Mouse (Mus musculus) brown adipose tissue, adult 24 weeks (tissue): ENCODE data around the gene Rtn3. TPM values are rescaled to one million over a fixed set of nuclear protein-coding genes. Genes with fewer than 3 reads are reported as not detected.
"Not testable (repeated sequence)": the region's sequence is repeated elsewhere in the genome, so short reads cannot be mapped to it uniquely, and the experiment has no call there.

Experiments used
- H3K27ac ChIP-seq: fragments of 200-500 bp; replicated peaks from 2 replicates; pipeline ENCODE4 v1.5.1; 2012; ENCODE audit warnings: low read depth, mild to moderate bottlenecking, low read length
- H3K4me1 ChIP-seq: fragments of 200-500 bp; 2 replicates; pipeline ENCODE4 v1.6.1; 2012; ENCODE audit warnings: low read length, mixed read lengths; ENCODE audit not compliant: control insufficient read depth, insufficient read depth, insufficient read length
- H3K4me3 ChIP-seq: fragments of 200-500 bp; 2 replicates; pipeline ENCODE4 v1.5.1; 2012; ENCODE audit warnings: low read depth, mild to moderate bottlenecking, low read length, moderate library complexity; ENCODE audit not compliant: insufficient read depth
- polyA plus RNA-seq: library from polyadenylated mRNA; stranded (reverse); fragments of >200 nt; gene quantifications from 2 replicates; pipeline ENCODE4 v1.2.4, GENCODE M21; 2012; ENCODE audit not compliant: missing spikeins, insufficient read depth, insufficient read length

The Rtn3 gene
- polyA plus RNA-seq, 1 experiment = 218 TPM

DNA sequence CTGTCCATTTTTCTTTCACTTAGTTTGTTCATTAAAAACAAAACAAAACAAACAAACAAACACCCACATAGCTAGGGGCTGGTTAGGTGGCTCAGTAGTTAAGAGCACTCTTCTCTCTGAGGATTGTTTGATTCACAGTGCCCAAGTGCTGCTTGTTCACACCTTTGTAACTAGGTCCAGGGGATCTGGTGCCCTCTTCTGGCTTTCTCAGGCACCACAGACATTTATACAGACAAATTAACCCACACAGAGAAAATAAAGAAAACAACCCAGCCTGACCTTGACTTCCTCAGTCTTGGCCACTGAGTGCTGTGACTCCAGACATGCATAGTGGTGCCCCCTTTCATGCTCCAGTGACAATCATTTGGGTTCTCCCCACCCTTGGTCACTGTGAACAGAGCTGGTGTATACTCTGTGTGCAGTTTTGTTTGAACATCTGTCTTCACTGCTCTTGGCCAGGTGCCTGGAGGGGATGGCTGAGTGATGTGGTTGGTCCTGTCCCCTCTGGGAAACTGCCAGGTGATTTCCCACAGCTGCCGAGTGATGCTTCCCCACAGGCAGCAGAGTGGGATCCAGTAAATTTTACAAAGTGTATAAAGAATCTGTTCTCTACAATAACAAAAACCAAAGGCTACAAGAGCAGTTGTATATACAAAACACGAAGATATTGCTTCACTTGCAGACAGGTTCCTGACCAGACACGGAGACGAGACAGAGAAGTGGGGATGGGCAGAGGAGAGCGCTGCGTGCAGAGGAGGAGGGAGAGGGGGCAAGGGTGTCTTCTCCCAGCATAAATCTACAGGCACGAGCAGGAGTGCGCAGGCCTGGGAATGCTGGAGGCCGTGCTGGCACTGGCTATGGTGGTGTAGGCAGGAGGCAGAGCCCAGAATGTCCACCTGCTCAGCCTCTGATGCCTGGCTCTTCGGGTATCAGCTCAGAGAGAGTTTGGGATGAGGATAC is 85.9 kb downstream of the Rtn3 start:
- not testable (repeated sequence) for H3K4me3 ChIP-seq, H3K4me1 ChIP-seq, H3K27ac ChIP-seq

DNA sequence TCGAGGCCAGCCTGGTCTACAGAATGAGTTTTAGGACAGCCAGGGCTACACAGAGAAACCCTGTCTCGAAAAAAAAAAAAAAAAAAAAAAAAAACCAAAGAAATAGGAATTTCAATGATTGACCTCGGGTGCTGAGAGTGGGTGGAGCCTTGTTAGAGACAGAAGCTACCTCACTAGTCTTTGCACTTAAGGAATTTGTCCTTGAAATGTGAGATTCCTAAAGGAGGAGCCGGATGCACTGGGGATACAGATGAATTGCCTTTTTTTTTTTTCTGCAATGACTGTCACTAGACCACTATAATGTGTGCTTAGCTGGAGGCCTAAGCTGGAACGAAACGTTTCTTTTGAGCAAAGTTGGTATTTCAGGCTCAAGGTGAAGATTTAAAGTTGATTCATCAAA is 94.6 kb downstream of the Rtn3 start:
- no peaks in the 10 kb centered on the region for H3K4me1 ChIP-seq
- no peak overlapping the region for H3K4me3 ChIP-seq
- H3K27ac ChIP-seq = no peak overlapping the region

GRCm38 (mm10) chr19:7386042-7386441 is 97.0 kb downstream of the Rtn3 start:
- no peak overlapping the region for H3K4me3 ChIP-seq
- peaks cover 3% of the 10 kb centered on the region; the same call in 1 of the 2 replicates for H3K4me1 ChIP-seq
- no peak overlapping the region for H3K27ac ChIP-seq

DNA sequence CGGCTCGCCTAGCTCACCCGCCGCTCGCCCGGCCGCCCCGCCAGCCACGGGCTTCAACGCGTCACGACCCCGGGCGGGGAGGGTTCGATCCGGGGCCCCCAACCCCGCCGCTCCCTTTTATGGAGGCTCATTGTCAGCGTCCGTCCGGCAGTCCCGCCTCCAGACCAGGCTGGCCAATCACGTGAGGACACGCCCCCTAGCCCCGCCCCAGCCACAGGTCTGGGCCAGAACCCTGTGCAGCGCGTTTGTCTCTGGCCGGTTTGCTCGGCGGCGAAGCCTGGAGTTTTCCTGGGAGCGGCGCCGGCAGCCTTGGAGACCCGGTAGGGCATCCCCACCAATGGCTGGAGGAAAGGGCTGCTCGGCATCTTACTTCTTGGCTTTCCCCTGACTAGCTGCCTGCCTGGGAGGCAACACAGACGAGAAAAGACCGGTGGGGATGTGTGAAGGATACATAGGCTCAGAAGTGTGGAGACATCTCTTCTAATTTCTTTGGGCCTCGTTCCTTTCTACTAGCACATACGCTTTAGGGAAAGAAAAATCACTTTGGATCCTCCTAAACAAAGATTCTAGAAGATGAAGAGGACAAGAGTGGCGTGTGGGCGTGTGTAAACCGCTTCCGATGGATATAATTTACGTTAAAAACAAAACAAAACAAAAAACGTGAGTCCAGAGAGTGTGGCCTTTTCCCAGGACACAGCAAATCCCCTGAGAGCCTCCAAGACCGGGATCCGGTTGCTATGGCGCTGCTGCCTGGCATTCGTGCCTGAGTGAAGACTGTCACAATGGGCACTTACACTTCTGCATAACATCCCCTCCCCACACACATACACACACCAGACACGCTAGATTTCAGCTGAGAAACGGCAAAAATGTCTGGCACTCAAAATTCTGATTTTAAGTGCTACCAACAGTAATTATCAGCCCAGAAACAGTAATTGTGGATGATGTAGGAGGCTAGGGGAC is 99.9 kb downstream of the Rtn3 start, which contains the start of gene Spindoc:
Gene Spindoc (minus strand): TSS at position 92 of the 963 bp plus-strand sequence.
- Histone ChIP-seq H3K4me3 (peak within 1 kb of the TSS; percentile 97), H3K4me1 (peaks cover 3% of the 10 kb centered on the region; the same call in 1 of the 2 replicates), H3K27ac (peak within 1 kb of the TSS; percentile 58)

GRCm38 (mm10) chr19:7382248-7382902 is 100.7 kb downstream of the Rtn3 start:
- peak overlapping the region; percentile 58 for H3K27ac ChIP-seq
- H3K4me1 ChIP-seq = peaks cover 3% of the 10 kb centered on the region; the same call in 1 of the 2 replicates
- H3K4me3 ChIP-seq = peak overlapping the region; percentile 97

GRCm38 (mm10) chr19:7381906-7382247 is 101.2 kb downstream of the Rtn3 start:
- peaks cover 3% of the 10 kb centered on the region; the same call in 1 of the 2 replicates for H3K4me1 ChIP-seq
- peak overlapping the region; percentile 97 for H3K4me3 ChIP-seq
- peak overlapping the region; percentile 58 for H3K27ac ChIP-seq

DNA sequence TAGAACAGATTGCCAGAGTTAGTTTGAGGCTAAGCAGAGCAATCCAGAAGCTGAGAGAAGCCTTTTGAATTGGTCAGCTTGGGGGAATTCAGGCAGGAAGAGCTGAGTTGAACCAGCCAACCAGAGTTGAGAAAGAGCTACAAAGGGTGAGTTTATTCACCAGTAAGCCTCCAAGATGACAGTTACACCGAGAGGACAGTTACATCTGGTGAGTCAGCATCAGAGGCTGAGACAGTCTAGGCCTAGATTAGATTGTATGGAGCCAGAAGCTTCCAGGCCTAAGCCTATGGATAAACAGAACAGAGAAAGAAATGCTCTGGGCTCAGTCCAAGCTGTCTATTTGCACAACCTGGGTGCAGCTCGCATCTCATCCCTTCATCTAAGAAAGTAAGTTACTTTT is 105.4 kb downstream of the Rtn3 start:
- no peak overlapping the region for H3K27ac ChIP-seq

More for the DNA sequence above, 105.4 kb downstream of the Rtn3 start:
- Histone ChIP-seq H3K4me3 (no peak overlapping the region), H3K4me1 (peaks cover 3% of the 10 kb centered on the region; the same call in 1 of the 2 replicates)

Other genes with a start within 250 kb of the Rtn3 start
- 9.6 and 10.3 TPM in 2 replicates for gene Naa40, start 242.1 kb downstream of the Rtn3 start, polyA plus RNA-seq
- 1.0 and 7.8 TPM in 2 replicates for gene Rcor2, start 216.0 kb downstream of the Rtn3 start, polyA plus RNA-seq
- 24.1 and 35.4 TPM in 2 replicates for gene Mark2, start 141.4 kb downstream of the Rtn3 start, polyA plus RNA-seq
- gene Spindoc, start 100.3 kb downstream of the Rtn3 start, polyA plus RNA-seq = 5.8 and 6.3 TPM in 2 replicates
- gene 2700081O15Rik, start 65.7 kb downstream of the Rtn3 start, polyA plus RNA-seq = 7.6 and 8.3 TPM in 2 replicates
- gene Atl3, start 10.8 kb upstream of the Rtn3 start, polyA plus RNA-seq = 59.2 and 73.5 TPM in 2 replicates
- 368 and 573 TPM in 2 replicates for gene Pla2g16, start 74.2 kb upstream of the Rtn3 start, polyA plus RNA-seq
- gene Lgals12, start 123.9 kb upstream of the Rtn3 start, polyA plus RNA-seq = 78.7 and 93.6 TPM in 2 replicates
- gene Hrasls5, start 129.3 kb upstream of the Rtn3 start, polyA plus RNA-seq = 2.6 TPM in 1 of 2 replicates, not detected in the other
- not detected in 2 replicates for gene Slc22a19, start 228.0 kb upstream of the Rtn3 start, polyA plus RNA-seq